Mouse (Mus musculus) limb, embryonic 14.5 days (tissue): Measurements from ENCODE around the gene Evl. TPM values are rescaled to one million over a fixed set of nuclear protein-coding genes. Genes with fewer than 3 reads are reported as not detected.
"Not testable (repeated sequence)": the region's sequence is repeated elsewhere in the genome, so short reads cannot be mapped to it uniquely, and the experiment has no call there.

ENCODE experiments used
- ATAC-seq: fragments of 200-750 bp; cut with Nextera tagmentation; 2 replicates; pipeline ENCODE4 v1.8.0; 2017; ENCODE audit warnings: low read depth, moderate number of reproducible peaks, moderate TSS enrichment; ENCODE audit not compliant: low FRiP score
- DNase-seq: peaks from one replicate; pipeline ENCODE4 v3.0.0-alpha.2; 2015; ENCODE audit warnings: low spot score
- H3K27ac ChIP-seq: fragments of 300-500 bp; sonication (generic); replicated peaks from 2 replicates; pipeline ENCODE4 v1.5.1; 2014; ENCODE audit warnings: low read depth, mild to moderate bottlenecking, low read length, moderate library complexity, mixed read lengths
- H3K27me3 ChIP-seq: fragments of 300-500 bp; sonication (generic); 2 replicates; pipeline ENCODE4 v1.6.1; 2014; ENCODE audit warnings: low read length, mixed read lengths; ENCODE audit not compliant: control insufficient read depth, insufficient read depth
- H3K36me3 ChIP-seq: fragments of 300-500 bp; sonication (generic); 2 replicates; pipeline ENCODE4 v1.6.1; 2014; ENCODE audit warnings: mild to moderate bottlenecking, low read length, moderate library complexity, mixed read lengths; ENCODE audit not compliant: control insufficient read depth, insufficient read depth
- H3K4me1 ChIP-seq: fragments of 300-500 bp; sonication (generic); 2 replicates; pipeline ENCODE4 v1.6.1; 2014; ENCODE audit warnings: antibody characterized with exemption, low read length, mixed read lengths; ENCODE audit not compliant: control insufficient read depth, insufficient read depth
- H3K4me2 ChIP-seq: fragments of 300-500 bp; sonication (generic); replicated peaks from 2 replicates; pipeline ENCODE4 v1.6.1; 2014; ENCODE audit warnings: low read depth, mild to moderate bottlenecking, low read length, moderate library complexity; ENCODE audit not compliant: severe bottlenecking
- H3K4me3 ChIP-seq: fragments of 300-500 bp; sonication (generic); replicated peaks from 2 replicates; pipeline ENCODE4 v1.5.1; 2014; ENCODE audit warnings: low read length
- H3K9ac ChIP-seq: fragments of 300-500 bp; sonication (generic); 2 replicates; pipeline ENCODE4 v1.6.1; 2014; ENCODE audit warnings: mild to moderate bottlenecking, low read depth, low read length, moderate library complexity; ENCODE audit not compliant: severe bottlenecking
- H3K9me3 ChIP-seq: fragments of 300-500 bp; sonication (generic); 2 replicates; pipeline ENCODE4 v1.6.1; 2016; ENCODE audit warnings: low read length; ENCODE audit not compliant: control insufficient read depth
- POLR2A ChIP-seq: fragments of 200-500 bp; IDR thresholded peaks from 2 replicates; pipeline ENCODE4 v1.8.0; 2012; ENCODE audit warnings: inconsistent platforms, mild to moderate bottlenecking, moderate library complexity, borderline replicate concordance; ENCODE audit not compliant: insufficient read depth, insufficient read length; ENCODE audit errors: extremely low read depth
- WGBS: fragments of 180-500 bp; shearing (Covaris S2); extraction: QIAGEN DNeasy Blood & Tissue Kit; methylation state at CpG from one replicate; pipeline ENCODE4 v1.1.7; 2014; 5-methylcytosine and 5-hydroxymethylcytosine counted together
- polyA plus RNA-seq, 2 experiments: library from polyadenylated mRNA; depleted of rRNA in 1 of 2; stranded (reverse) in 1 of 2; unstranded in 1 of 2; fragments of >200 nt; fragmentation: Nextera tagmentation in 1 of 2; extraction: Ambion mirVana in 1 of 2; gene quantifications; 2 replicates each; pipeline versions ENCODE4 v1.2.1 to v1.2.3; 2012 to 2014

Evl gene
- 181 and 192 TPM in 2 replicates for polyA plus RNA-seq (2012; rRNA removed)
- polyA plus RNA-seq (2014; fragmentation: Nextera tagmentation; extraction: Ambion mirVana), result 82.3 and 93.2 TPM in 2 replicates

DNA sequence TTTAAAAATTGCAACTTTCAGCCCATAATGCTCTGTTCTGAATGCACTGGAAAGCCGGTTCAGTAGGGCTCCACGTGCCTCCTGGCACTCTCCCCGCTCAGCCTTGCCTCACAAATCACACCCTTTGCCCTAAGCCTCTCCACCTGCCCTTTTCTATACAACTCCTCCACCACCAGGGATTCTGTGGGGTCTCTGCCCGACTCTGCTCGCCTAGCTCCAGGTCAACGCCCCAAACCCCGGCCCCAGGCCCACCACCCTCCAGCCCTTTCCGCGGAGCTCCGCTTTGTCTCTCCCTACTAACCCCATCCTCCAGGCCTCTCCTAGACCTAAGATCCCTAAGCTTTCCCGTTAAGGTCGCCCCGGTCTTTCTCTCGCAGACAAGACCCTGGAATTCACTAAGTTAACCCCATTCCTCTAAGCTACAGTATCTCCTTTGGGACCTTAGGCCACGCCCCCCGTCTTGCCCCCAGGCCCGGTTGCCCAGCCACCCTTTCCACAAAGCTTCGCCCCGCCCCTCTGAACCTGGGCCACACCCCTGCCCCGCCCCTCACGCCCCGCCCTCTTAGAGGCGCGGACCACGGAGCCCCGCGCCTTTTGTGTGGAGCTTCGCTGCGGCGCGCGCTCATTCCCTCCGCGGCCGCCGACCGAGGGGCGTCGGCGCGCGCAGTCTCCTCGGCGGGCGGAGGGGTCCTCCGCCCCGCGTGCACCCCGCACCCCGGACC lies at the start of gene Evl:
TSS of gene Evl (plus strand) at position 601 of the 722 bp plus-strand sequence.
- 3% methylated on average over 22 of the region's 50 CpGs for WGBS

DNA sequence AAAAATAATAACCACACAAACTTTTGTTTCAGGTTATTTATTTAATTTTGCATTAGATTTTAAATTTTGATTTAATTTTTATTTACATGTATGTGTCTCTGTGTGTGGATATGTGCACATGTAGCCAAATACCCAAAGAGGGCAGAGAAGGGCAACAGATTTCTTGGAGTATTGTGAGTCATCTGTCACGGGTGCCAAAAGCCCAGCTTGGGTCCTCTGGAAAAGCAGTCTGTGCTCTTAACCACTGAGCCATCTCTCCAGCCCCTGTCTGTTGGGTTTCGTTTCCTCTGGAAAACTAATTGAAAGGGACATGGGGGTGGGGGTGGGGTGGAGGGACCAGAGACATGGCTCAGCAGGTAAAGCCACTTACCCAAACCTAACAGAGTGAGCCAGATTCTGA lies 48.7 kb upstream of the Evl start:
- Histone ChIP-seq H3K27ac (no peak overlapping the region), H3K4me1 (no peaks in the 10 kb centered on the region), H3K36me3 (no peaks in the 10 kb centered on the region), H3K9me3 (no peaks in the 10 kb centered on the region), H3K9ac (no peak overlapping the region), H3K27me3 (no peaks in the 10 kb centered on the region), H3K4me2 (no peak overlapping the region), H3K4me3 (no peak overlapping the region)
- no peak for ATAC-seq
- no peak for TF ChIP-seq POLR2A
- 70% methylated on average over 2 of the region's 2 CpGs for WGBS
- DNase-seq, result no peak

More for the DNA sequence above, at the start of gene Evl:
- ATAC-seq (peak; percentile 94), DNase-seq (peak; percentile 95)
- Histone ChIP-seq H3K4me1 (peaks cover 24% of the 10 kb centered on the region), H3K36me3 (no peaks in the 10 kb centered on the region), H3K27me3 (no peaks in the 10 kb centered on the region), H3K4me3 (peak within 1 kb of the TSS; percentile 98), H3K4me2 (peak within 1 kb of the TSS; percentile 56), H3K9me3 (no peaks in the 10 kb centered on the region), H3K9ac (peak within 1 kb of the TSS; percentile 97), H3K27ac (peak within 1 kb of the TSS; percentile 89)
- TF ChIP-seq POLR2A, result peak; percentile 76; the same call in 1 of the 2 replicates

DNA sequence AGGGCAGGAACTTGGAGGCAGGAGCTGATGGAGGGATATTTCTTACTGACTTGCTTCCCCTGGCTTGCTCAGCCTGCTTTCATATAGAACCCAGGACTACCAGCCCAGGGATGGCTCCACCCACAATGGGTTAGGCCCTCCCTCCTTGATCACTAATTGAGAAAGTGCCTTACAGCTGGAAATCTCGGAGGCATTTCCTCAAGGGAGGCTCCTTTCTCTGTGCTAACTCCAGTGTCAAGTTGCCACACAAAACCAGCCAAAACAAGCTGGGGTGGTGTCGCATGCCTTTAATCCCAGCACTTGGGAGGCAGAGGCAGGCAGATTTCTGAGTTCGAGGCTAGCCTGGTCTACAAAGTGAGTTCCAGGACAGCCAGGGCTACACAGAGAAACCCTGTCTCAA lies 47.5 kb upstream of the Evl start:
- DNase-seq, ATAC-seq, H3K27me3 ChIP-seq, H3K4me3 ChIP-seq, H3K27ac ChIP-seq, H3K9ac ChIP-seq, H3K9me3 ChIP-seq, H3K4me2 ChIP-seq, H3K36me3 ChIP-seq, H3K4me1 ChIP-seq: not testable (repeated sequence)
- WGBS, result 77% methylated on average over 3 of the region's 3 CpGs

DNA sequence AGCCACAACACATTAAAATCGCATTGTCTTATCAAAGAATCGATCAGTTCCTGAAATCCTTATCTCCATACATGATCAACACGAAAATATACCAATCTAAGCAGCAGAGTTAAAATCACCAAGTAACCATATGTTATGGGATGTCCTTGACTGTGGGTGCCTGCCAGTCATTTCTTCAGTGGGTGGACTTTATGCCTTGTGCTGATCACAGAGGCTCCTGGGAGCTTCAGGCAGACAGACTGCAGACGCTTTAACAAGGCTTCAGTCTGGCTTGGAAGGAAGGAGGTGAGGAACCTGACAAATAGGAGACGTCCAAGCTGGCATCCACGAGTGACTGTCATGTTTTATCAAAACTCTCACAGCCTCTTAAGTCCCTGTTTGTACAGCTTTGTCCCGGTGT lies 43.9 kb upstream of the Evl start:
- no peak for TF ChIP-seq POLR2A
- H3K27ac ChIP-seq, result no peak overlapping the region
- no peak overlapping the region for H3K9ac ChIP-seq
- H3K27me3 ChIP-seq, result no peaks in the 10 kb centered on the region
- no peaks in the 10 kb centered on the region for H3K4me1 ChIP-seq
- ATAC-seq (no peak), DNase-seq (no peak)
- H3K36me3 ChIP-seq, result 0 out of 2 replicates have a peak, but pooled peaks cover 3% of the 10 kb centered on the region
- no peak overlapping the region for H3K4me2 ChIP-seq
- no peak overlapping the region for H3K4me3 ChIP-seq
- H3K9me3 ChIP-seq, result no peaks in the 10 kb centered on the region
- WGBS, result 74% methylated on average over 7 of the region's 7 CpGs

DNA sequence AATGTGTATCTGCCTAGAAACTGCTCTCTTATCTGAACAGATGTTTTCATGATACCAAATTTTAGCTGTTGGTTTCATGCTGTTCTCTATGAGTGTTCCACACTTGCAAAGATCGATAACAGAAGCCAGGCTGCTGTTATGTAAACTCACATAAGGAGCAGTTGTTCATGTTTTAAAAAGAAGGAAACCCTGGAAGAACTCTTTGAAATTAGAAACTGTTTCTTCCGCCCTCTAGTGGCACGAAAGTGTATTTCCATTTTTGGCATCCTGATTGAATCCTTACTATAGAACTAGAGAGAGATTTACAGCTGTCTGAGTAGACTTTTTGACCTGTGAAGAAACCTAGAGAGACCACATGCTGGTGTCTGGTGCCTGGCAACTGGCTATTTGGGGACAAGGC lies 43.5 kb upstream of the Evl start:
- no peak for TF ChIP-seq POLR2A
- peak; percentile 75 for DNase-seq

More for the DNA sequence above, 43.5 kb upstream of the Evl start:
- Histone ChIP-seq H3K36me3 (0 out of 2 replicates have a peak, but pooled peaks cover 3% of the 10 kb centered on the region), H3K4me2 (no peak overlapping the region), H3K4me1 (no peaks in the 10 kb centered on the region), H3K9ac (no peak overlapping the region), H3K9me3 (no peaks in the 10 kb centered on the region), H3K27me3 (no peaks in the 10 kb centered on the region), H3K27ac (no peak overlapping the region), H3K4me3 (no peak overlapping the region)
- ATAC-seq, result no peak
- 10% methylated on average over 3 of the region's 3 CpGs for WGBS
